Mouse (Mus musculus) gastrocnemius, postnatal 36 days (tissue): ENCODE data around the gene Rtkn2. TPM values are rescaled to one million over a fixed set of nuclear protein-coding genes. Genes with fewer than 3 reads are reported as not detected.

Experiments
- DNase-seq, 2 experiments: peaks; one replicate each; pipeline ENCODE4 v3.0.0; 2022
- intact Hi-C: fragments of 180-260 bp; cut with DNase I; formaldehyde crosslinking; loops from one replicate; pipeline ENCODE4 v1.15.1; 2025
- long read RNA-seq, 2 experiments: library from polyadenylated mRNA; stranded (forward); transcript quantifications; one replicate each; pipeline ENCODE4 v2.0.0; 2021
- total RNA-seq, 2 experiments: library from RNA; stranded (reverse); gene quantifications; 2 replicates each; pipeline ENCODE4 v1.2.3; 2021

The Rtkn2 gene
- under 1 TPM; 0.35 to 0.41 TPM for total RNA-seq
- long read RNA-seq, experiment 1 = 0 reads
- long read RNA-seq, experiment 2 = 0 reads

DNA sequence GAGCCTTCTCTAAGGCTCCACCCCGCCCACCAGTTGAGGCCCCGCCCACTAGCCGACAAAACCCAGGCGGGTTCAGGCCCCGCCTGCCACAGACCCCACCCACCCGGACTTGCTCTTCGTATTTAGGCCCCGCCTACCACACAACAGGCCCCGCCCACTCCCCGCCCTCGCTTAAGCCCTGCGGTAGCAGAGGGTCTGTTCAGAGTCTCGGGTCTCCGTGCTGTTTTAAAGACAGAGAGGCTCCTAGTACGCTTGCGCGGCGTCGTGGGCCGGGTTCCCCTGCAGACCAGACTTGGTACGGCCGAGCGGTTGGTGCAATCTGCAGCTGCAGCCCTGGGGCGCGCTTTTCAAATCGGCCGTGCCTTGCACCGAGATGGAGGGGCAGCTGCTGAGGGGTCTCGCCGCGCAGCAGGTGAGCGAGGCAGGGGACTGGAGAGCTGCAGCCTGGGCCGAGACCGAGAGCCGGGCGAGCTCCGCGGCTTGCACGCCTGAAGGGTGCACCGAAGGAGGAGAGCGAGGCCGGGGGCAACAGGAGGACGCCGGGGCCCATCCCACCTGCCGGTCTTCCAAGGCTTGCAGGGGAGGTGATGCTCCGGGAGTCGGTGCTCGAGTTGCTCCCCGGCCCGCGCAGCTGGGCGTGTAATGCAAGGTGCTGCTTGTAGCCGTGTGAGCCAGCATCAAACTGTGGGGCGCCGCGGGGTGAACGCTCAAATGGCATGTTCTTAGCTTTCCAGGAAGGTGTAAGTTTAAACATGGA lies at the start of gene Rtkn2:
Gene Rtkn2 (plus strand): TSS at position 170 of the 757 bp plus-strand sequence.
- peak; percentile 63 to 82 for DNase-seq
- intact Hi-C loops = no loop called here

GRCm38 (mm10) chr10:67931328-67931727 lies 48.0 kb upstream of the Rtkn2 start:
- DNase-seq = no peak
- intact Hi-C loops = no loop called here

DNA sequence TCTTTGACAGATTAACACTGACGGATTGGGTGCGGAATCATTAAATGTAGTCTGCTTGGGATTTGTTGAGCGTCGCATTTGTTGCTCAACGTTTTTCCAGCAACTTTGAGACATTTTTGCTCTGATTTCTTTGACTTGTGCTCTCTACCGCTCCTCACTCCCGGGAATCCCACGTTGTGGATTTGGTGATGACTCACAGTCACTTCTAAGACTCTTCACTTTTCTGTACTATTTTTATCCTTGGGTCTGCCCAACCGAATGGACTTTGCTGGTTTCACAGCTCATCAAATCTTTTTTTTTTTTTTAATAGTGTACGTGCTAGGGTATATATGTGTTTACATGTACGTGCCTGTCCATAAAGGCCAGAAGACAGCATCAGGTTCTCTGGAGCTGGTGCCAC lies 46.6 kb upstream of the Rtkn2 start:
- intact Hi-C loops = no loop called here
- DNase-seq = no peak

DNA sequence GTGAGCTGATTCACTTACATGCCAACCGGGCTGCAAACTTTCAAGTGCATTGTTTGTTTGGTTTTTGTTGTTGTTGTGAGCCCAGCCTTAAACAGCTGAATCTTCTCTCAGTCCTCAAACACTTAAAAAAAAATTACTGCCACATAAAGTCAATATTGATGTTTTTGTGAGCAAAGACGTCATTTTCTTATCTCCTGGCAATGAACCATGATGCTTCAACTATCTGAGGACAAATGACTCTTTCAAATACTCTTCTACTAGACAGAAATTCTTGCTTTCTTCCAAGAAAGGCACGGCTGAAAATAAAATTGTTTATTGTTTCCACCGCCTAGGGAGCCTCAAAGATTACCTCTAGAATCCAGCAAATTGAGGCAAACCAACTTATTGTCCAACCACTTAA lies 42.4 kb upstream of the Rtkn2 start:
- intact Hi-C loops = no loop called here
- DNase-seq = no peak

GRCm38 (mm10) chr10:67937775-67938174 lies 41.6 kb upstream of the Rtkn2 start:
- intact Hi-C loops = no loop called here

GRCm38 (mm10) chr10:67939546-67939945 lies 39.8 kb upstream of the Rtkn2 start:
- intact Hi-C loops = no loop called here
- no peak for DNase-seq

More at GRCm38 (mm10) chr10:67937775-67938174, 41.6 kb upstream of the Rtkn2 start:
- DNase-seq = no peak

GRCm38 (mm10) chr10:67943513-67943912 lies 35.9 kb upstream of the Rtkn2 start:
- DNase-seq = no peak
- intact Hi-C loops = no loop called here

- DNase-seq = no peak
These were observed 29.2 kb upstream of the Rtkn2 start for GRCm38 (mm10) chr10:67950059-67950748.

DNA sequence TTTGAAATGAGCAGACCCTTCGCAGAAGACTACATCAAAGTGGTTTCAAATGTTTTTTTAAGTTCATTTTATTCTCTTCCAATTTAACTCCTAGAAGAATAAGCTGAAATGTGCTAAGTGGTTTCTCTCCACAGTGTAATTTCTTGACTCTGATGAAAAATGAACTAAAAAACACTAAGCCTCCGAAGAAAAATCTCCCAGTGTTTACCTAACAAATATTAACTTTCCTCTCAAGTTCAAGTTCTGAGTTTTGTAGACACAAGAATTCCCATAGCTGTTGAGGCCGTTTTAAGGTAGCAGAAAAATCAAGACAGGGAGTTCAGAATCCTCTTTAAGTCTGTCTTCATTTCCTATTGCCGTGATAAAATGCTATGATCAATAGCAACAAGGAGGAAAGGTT lies 27.7 kb upstream of the Rtkn2 start:
- intact Hi-C loops = no loop called here

More at GRCm38 (mm10) chr10:67950059-67950748, 29.2 kb upstream of the Rtkn2 start:
- intact Hi-C loops = no loop called here

GRCm38 (mm10) chr10:67955982-67956381 lies 23.4 kb upstream of the Rtkn2 start:
- no peak for DNase-seq
- intact Hi-C loops = no loop called here

More for the DNA sequence above, 27.7 kb upstream of the Rtkn2 start:
- no peak for DNase-seq

DNA sequence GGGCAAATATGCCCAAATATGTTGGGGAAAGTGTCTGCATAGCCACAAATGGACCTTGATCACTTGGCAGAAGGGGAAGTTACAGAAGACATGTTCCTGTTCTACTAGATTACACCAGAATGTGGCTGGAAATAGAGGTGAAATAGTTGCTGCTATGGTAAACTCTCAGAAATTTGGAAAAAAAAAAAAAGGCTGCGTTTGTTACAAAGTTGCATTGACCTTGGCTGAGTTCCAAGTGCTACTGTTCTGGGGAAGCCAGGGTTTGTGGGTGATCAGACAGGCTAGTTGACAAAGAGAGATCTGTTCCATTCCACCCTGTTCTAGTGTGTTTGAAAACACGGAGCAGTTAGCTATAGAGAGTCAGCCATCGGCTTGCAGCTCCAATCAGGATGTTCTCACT lies 19.4 kb upstream of the Rtkn2 start:
- intact Hi-C loops = no loop called here
- no peak for DNase-seq

GRCm38 (mm10) chr10:67962496-67962895 lies 16.9 kb upstream of the Rtkn2 start:
- DNase-seq = no peak
- intact Hi-C loops = no loop called here

DNA sequence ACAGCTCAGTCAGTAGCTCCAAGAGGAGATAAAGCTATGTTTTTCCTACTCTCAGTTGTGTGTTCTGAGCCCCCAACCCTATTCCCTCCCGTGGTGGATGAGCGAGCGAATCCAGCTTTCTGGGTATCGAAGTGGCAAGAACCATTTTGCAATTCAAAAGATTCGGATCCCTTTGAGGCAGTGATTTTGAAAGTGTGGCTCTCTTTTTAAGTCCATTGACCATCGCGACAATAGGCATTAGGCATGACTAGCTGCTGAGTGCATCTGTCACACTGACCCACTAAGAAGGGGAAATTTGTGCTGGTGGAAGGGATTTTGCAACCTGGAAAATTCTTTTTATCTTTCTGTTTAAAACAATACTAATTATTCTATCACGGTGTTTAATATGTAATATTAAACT lies 15.3 kb upstream of the Rtkn2 start:
- intact Hi-C loops = no loop called here
- DNase-seq = no peak

DNA sequence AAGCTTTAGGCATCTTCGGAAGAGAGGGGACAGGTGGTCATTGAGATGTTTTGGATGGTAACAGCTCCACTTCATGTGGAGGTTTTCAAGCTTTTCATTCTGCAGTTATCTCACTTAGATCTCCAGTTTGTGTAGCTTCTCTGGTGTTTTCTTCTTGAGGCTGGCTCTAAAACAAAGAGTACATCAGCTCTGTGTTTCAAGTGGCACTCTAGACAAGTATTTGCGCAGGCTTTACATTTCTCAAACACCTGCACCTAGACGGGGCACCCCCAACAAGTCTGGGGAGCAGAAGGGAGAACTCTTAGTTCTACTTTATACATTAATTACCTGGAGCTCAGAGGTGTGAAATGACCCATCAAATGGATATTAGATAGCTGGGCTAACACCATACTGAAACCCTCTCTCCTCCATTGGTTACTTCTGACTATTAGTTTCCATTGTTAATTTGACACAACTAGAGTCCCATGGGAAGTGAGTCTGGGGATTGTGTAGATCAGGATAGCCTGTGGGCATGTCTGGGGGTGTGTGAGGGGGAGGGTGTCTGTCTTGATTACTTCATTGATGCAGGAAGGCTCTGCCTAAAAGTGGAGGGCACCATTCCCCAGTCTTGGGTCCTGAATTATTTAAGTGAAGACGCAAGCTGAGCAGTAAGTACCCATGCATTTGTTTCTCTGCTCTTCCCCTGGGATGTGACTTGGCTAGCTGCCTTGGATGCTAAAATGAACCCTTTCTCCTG lies 14.0 kb upstream of the Rtkn2 start:
- DNase-seq = no peak
- intact Hi-C loops = no loop called here

DNA sequence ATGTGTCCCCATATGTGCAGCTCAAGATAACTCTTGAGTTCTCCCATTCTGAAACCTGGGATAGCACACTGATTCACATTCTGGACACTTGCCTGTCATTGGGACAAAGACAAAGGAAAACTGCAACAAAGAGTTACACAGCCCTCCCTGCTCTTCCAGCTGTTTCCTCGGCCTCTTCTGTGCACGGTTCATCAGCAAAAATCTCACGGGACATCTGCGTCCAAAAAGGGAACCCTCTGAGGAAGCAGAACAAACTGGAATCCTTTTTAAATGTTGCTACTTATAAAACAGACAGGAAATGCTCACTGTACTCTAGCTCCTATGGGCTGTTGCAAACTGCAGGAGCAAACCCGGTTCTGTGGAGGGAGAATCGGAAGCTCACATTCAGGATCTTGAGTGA lies 13.3 kb upstream of the Rtkn2 start:
- no peak for DNase-seq

DNA sequence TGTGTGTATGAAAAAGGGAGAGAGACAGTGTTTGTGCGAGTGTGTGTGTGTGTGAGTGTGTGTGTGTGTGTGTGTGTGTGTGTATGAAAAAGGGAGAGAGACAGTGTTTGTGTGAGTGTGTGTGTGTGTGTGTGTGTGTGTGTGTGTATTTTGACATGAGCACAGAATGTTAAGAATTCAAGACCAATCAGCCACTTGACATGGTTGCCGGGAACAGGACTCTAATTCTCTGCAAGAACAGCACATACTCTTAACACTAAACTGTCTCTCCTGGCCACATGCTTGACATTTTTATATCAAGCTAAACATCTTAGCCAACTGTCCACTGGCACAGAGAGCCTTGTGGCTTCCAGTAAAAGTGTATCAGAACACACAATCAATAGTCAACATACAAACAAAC lies 12.4 kb upstream of the Rtkn2 start:
- DNase-seq = no peak
- intact Hi-C loops = no loop called here

More for the DNA sequence above, 13.3 kb upstream of the Rtkn2 start:
- intact Hi-C loops = no loop called here

GRCm38 (mm10) chr10:67971166-67971796 lies 8.1 kb upstream of the Rtkn2 start:
- intact Hi-C loops = no loop called here
- no peak for DNase-seq

DNA sequence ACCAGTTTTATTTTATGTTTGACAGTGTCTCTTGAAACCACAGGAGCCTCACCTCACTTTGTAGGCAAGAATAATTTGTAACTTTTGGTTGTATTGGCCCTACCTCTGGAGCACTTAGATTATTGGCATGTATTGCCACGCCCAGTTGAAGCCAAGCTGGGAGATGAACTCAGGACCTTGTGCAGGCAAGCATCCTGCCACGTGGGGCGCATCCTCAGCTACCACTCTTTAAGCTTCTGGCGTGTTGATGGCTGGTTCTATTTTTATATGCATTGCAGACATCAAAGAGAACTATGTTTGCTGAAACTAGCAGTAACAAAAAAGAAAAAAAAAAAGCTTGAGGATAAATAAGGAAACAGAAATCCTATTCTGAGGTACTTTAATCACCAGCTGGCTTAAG lies 2.1 kb upstream of the Rtkn2 start:
- no peak for DNase-seq
- intact Hi-C loops = no loop called here

DNA sequence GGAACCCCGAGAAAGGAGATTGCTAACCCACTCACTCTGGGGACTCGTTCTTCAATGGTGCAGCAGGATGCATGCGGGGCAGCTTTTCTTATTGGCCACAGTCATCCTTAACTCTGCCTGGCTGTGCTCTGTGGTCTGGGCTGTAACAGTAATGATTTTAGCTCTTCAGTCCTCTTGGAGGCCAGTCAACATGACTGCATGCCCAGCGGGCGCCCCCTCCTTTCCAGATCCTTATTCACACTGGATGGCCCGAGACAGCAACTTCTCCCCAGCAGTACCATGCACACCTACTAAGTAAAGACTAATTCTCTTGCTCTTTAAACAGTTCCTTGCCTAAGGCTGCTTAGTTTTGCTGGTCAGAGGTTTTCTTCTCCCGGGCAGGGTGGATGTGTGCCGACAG lies 4.4 kb downstream of the Rtkn2 start:
- intact Hi-C loops = loop anchor here (2.0 kb wide), 1 partner anchor 111 kb away; no protein-coding TSS in a partner anchor
- no peak for DNase-seq

- peak in 1 of 2 experiments; percentile 27 for DNase-seq
- intact Hi-C loops = loop anchor here (2.0 kb wide), 1 partner anchor 112 kb away; no protein-coding TSS in a partner anchor
These were observed 5.0 kb downstream of the Rtkn2 start for GRCm38 (mm10) chr10:67984271-67984943.
